Mouse (Mus musculus) forebrain, postnatal 0 days (tissue): Measurements from ENCODE around the gene Abl1. TPM values are rescaled to one million over a fixed set of nuclear protein-coding genes. Genes with fewer than 3 reads are reported as not detected.

Experiments
- ATAC-seq: fragments of 200-750 bp; cut with Nextera tagmentation; 2 replicates; pipeline ENCODE4 v1.8.0; 2017; ENCODE audit warnings: mild to moderate bottlenecking, moderate library complexity
- DNase-seq: peaks from one replicate; pipeline ENCODE4 v3.0.0-alpha.2; 2015
- H3K27ac ChIP-seq: fragments of 300-500 bp; sonication (generic); 2 replicates; pipeline ENCODE4 v1.5.1; 2014; ENCODE audit warnings: low read depth, mild to moderate bottlenecking, antibody characterized with exemption, low read length, moderate library complexity, mixed read lengths
- H3K27me3 ChIP-seq: fragments of 300-500 bp; sonication (generic); 2 replicates; pipeline ENCODE4 v1.6.1; 2014; ENCODE audit warnings: mild to moderate bottlenecking, low read length, mixed read lengths; ENCODE audit not compliant: insufficient read depth
- H3K36me3 ChIP-seq: fragments of 300-500 bp; sonication (generic); 2 replicates; pipeline ENCODE4 v1.6.1; 2014; ENCODE audit warnings: mild to moderate bottlenecking, moderate library complexity; ENCODE audit not compliant: insufficient read depth
- H3K4me1 ChIP-seq: fragments of 300-500 bp; sonication (generic); 2 replicates; pipeline ENCODE4 v1.6.1; 2014; ENCODE audit warnings: antibody characterized with exemption; ENCODE audit not compliant: insufficient read depth
- H3K4me2 ChIP-seq: fragments of 300-500 bp; sonication (generic); 2 replicates; pipeline ENCODE4 v1.6.1; 2014; ENCODE audit warnings: low read depth, mild to moderate bottlenecking, moderate library complexity
- H3K4me3 ChIP-seq: fragments of 300-500 bp; sonication (generic); 2 replicates; pipeline ENCODE4 v1.5.1; 2014; ENCODE audit warnings: low read depth, low read length, mixed read lengths
- H3K9ac ChIP-seq: fragments of 300-500 bp; sonication (generic); 2 replicates; pipeline ENCODE4 v1.6.1; 2014; ENCODE audit warnings: mild to moderate bottlenecking
- H3K9me3 ChIP-seq: fragments of 300-500 bp; sonication (generic); 2 replicates; pipeline ENCODE4 v1.6.1; 2016; ENCODE audit warnings: low read length
- CTCF ChIP-seq: sonication (generic); IDR thresholded peaks from 2 replicates; pipeline ENCODE4 v1.5.1; 2016; ENCODE audit warnings: antibody characterized with exemption, control low read depth, low read depth
- whole genome bisulfite sequencing: fragments of 180-500 bp; shearing (Covaris S2); extraction: QIAGEN DNeasy Blood & Tissue Kit; methylation state at CpG from one replicate; pipeline ENCODE4 v1.1.7; 2014; 5-methylcytosine and 5-hydroxymethylcytosine counted together
- polyA plus RNA-seq: library from polyadenylated mRNA; unstranded; fragments of >200 nt; fragmentation: Nextera tagmentation; extraction: Ambion mirVana; gene quantifications from 2 replicates; pipeline ENCODE4 v1.2.1, GENCODE M21; 2015
- total RNA-seq: library from RNA; depleted of rRNA; stranded (reverse); fragments of >200 nt; gene quantifications from 2 replicates; pipeline ENCODE4 v1.2.3, GENCODE M21; 2014; rRNA removed

Abl1 gene
- total and polyA plus RNA-seq, 2 experiments from 2014 or later: 12.4 to 54.0 TPM

DNA sequence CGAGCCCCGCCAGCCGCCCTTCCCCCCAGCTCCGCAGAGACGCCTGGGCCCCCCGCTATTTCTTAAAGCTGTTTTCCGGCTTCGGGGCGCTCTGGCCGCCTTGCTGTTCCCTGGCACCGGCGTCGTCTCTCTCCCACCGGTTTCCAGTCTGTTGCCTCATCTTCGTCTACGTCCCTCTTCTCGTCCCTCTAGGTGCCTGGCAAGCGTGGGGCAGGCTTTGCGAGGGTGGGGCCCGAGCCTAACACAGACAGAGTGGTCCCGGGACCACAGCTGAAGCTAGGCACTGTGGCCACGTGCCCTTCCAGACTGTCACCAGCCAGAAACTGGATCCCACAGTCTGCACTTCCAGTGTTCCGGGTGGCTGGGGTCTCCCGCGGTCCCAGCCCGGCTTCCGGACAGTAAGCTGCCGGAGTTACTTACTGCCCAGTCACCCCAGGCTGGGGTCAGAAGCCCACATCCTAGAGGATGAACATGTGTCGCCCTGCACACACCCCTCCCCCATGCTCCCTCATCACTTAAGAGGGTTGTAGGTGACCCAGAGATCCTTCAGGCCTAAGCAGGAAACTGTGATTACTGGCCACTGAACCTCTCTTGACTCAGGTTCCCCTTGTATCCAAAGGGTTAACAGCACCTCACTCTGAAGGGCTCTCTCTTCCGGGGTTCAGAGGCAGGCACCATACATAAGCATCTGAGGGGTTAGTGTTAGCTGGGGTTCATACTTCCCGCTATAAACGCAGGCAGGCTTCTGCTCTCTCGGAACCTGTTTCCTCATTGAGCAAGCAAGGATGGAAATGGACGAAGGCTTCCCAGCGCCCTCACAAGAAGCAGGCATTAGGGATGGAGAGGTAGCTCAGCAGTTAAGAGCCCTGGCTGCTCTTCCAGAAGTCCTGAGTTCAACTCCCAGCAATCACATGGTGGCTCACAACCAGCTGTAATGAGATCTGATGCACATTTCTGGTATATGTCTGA is 158.8 kb downstream of the Abl1 start:
- peak overlapping the region; percentile 48; the same call in 1 of the 2 replicates for H3K9ac ChIP-seq
- no peaks in the 10 kb centered on the region for H3K36me3 ChIP-seq
- WGBS: 5% methylated on average over 35 of the region's 35 CpGs
- peak overlapping the region; percentile 58 for H3K4me3 ChIP-seq
- no peaks in the 10 kb centered on the region for H3K9me3 ChIP-seq
- no peak overlapping the region for H3K27ac ChIP-seq
- ATAC-seq (no peak), DNase-seq (no peak)
- no peak for TF ChIP-seq CTCF
- peaks cover 20% of the 10 kb centered on the region for H3K27me3 ChIP-seq
- H3K4me2 ChIP-seq: peak overlapping the region; percentile 89
- H3K4me1 ChIP-seq: 0 out of 2 replicates have a peak, but pooled peaks cover 7% of the 10 kb centered on the region

DNA sequence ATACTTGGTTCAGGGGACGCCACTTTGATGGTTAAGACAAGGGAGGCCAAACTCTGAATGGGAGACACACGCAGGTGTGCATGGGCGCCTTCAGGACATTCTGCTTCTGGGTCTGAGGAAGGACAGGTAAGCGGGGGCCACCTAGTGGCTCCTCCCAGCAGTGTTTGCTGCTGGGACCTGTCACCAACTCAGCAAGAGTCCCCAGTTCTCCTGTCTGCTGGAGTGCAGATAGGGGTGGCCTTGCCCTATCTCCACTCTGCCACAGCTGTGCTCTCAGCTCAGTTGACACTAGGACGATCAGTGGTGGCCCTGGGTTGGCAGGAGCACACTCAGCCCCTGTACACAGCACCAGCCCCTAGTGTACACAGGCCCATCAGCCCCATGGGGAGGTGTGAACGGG is 159.7 kb downstream of the Abl1 start:
- no peak for DNase-seq
- ATAC-seq: no peak
- Histone ChIP-seq H3K9ac (no peak overlapping the region), H3K4me1 (0 out of 2 replicates have a peak, but pooled peaks cover 7% of the 10 kb centered on the region), H3K4me3 (no peak overlapping the region), H3K27ac (no peak overlapping the region), H3K9me3 (no peaks in the 10 kb centered on the region), H3K36me3 (no peaks in the 10 kb centered on the region), H3K27me3 (peaks cover 20% of the 10 kb centered on the region), H3K4me2 (no peak overlapping the region)
- WGBS: 26% methylated on average over 6 of the region's 6 CpGs
- TF ChIP-seq CTCF: peak; percentile 58

DNA sequence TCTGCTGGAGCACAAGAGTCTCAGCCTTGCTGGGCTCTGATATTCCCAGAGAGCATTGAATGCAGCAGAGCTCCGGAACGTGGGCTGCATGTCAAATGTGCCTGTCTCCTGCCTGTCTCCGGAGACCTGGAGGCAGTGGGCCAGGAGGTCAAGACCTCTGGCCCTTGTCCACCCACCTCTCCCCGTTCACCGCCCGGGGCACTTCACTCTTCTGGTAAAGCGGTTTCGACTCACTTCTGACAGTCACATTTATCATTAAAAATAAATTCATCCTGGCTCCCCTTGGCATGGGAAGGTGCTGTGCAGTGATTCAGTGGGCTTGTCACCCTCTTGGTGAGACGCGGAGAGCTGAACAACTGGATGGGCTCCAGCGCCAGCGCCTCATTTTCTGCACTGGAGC is 162.0 kb downstream of the Abl1 start:
- TF ChIP-seq CTCF: no peak
- Histone ChIP-seq H3K27me3 (peaks cover 16% of the 10 kb centered on the region), H3K9ac (no peak overlapping the region), H3K27ac (no peak overlapping the region), H3K9me3 (no peaks in the 10 kb centered on the region), H3K36me3 (no peaks in the 10 kb centered on the region), H3K4me1 (0 out of 2 replicates have a peak, but pooled peaks cover 7% of the 10 kb centered on the region), H3K4me2 (no peak overlapping the region), H3K4me3 (no peak overlapping the region)
- no peak for ATAC-seq
- WGBS: 43% methylated on average over 12 of the region's 12 CpGs
- DNase-seq: no peak

Other genes with a start within 250 kb of the Abl1 start
- gene Ass1, start 218.2 kb upstream of the Abl1 start, total RNA-seq: 16.2 and 18.0 TPM in 2 replicates
- 11.8 and 17.9 TPM in 2 replicates for gene Ass1, start 218.2 kb upstream of the Abl1 start, polyA plus RNA-seq
- 29.9 and 31.5 TPM in 2 replicates for gene Fubp3, start 115.7 kb upstream of the Abl1 start, total RNA-seq
- 26.6 and 38.7 TPM in 2 replicates for gene Fubp3, start 115.7 kb upstream of the Abl1 start, polyA plus RNA-seq
- gene Prdm12, start 48.3 kb upstream of the Abl1 start, total RNA-seq: 0.62 and 2.5 TPM in 2 replicates
- 1.0 and 1.9 TPM in 2 replicates for gene Prdm12, start 48.3 kb upstream of the Abl1 start, polyA plus RNA-seq
- gene Exosc2, start 17.7 kb upstream of the Abl1 start, total RNA-seq: 33.4 and 41.9 TPM in 2 replicates
- 28.4 and 34.0 TPM in 2 replicates for gene Exosc2, start 17.7 kb upstream of the Abl1 start, polyA plus RNA-seq
- 0.08 and 0.19 TPM in 2 replicates for gene Qrfp, start 122.2 kb downstream of the Abl1 start, total RNA-seq
- 0.06 TPM in 1 of 2 replicates, not detected in the other for gene Qrfp, start 122.2 kb downstream of the Abl1 start, polyA plus RNA-seq
- gene Fibcd1, start 157.6 kb downstream of the Abl1 start, total RNA-seq: 8.9 and 12.7 TPM in 2 replicates
- gene Fibcd1, start 157.6 kb downstream of the Abl1 start, polyA plus RNA-seq: 5.7 and 8.5 TPM in 2 replicates
- 6.2 and 11.0 TPM in 2 replicates for gene Lamc3, start 198.9 kb downstream of the Abl1 start, total RNA-seq
- gene Lamc3, start 198.9 kb downstream of the Abl1 start, polyA plus RNA-seq: 1.9 and 2.5 TPM in 2 replicates